Mouse (Mus musculus) induced T-regulatory cell, adult 2 months (primary cell): ENCODE measurements around the gene Tas2r119.

Experiments
- DNase-seq: peaks from one replicate; pipeline ENCODE4 v3.0.0-alpha.2; 2012; ENCODE audit warnings: low read depth

Gene Tas2r119

DNA sequence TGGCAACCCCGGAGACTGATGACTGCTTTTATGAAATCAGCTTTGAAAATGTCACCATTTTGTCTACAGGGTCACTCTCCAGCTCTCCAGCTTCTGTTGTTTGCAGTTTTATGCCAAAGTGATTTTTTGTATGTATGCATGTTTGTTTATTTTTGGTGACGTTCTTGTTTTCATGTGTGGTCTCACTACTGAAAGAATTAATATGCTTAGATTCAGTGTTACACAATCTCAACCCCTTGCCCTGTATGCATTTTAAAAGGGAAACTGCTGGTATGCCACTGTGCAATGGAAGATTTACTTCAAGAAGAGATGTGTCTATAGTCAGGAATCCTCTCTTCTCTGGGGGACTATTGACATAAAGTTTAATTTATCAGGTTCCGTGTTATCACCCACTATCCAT lies 48.3 kb downstream of the Tas2r119 start:
- DNase-seq, result no peak

DNA sequence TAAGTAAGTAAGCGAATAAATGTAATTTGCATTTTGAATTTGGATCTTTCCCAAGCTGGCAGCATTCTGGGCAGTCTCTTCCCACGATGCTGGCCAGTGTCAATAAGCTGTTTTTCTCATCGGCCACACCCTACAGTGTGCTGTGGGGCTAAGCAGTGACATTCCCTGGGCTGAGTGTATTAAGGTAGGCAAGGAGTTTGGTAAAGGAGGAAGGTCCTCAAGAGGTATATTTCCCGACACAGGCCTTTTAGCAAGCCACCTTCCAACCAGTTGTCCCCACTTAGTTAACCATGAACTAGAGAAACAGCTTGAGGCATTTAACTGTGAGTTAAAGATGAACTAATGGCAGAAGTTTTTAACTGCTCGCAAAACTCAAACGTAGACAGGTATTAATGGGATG lies 49.3 kb downstream of the Tas2r119 start:
- DNase-seq, result no peak

DNA sequence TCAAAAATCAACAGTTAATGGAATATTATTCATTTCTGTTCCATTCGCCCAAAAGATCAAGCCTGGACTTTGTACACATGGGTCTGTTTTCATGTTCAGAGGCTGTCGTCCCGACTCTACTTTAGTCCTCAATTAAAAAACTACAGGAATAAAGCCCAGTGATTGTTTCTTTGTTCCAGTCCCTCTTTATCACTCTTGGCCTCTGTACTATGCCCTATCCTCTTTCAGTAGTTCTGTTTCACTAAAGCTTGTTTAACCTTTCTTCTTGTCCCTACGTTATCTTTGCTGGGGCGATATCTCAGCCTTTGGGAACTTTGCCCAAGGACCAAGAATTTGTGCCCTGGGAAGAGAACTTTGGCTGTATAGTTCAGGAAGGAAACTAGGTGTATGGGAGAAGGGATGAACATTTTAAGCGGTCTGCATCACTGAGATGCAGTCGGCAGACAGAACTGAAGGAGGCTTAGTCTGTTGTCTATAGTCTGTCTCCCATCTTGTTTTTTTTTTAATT lies 49.9 kb downstream of the Tas2r119 start:
- DNase-seq, result no peak
